Mouse (Mus musculus): ENCODE data around the gene Cpm. TPM values are rescaled to one million over a fixed set of nuclear protein-coding genes. Genes with fewer than 3 reads are reported as not detected.

Cpm gene
- total and polyA plus RNA-seq, 3 experiments, result 0.04 to 0.31 (median 0.17) TPM

GRCm38 (mm10) chr10:117671266-117671665 lies 42.0 kb downstream of the Cpm start:
- dilution Hi-C loops (cut with MboI; ENCODE audit: extremely low pct_ligation_motif_present, extremely low pct_unique_long_range_greater_than_20kb, low sequenced_read_pairs), result no loop called here

GRCm38 (mm10) chr10:117671930-117672666 lies 42.8 kb downstream of the Cpm start:
- H3K27me3 ChIP-seq (replicated peaks), result no peaks in the 10 kb centered on the region
- peaks cover 0 to 3% of the 10 kb centered on the region in 2 experiments; a peak in 2 of 4 replicates for H3K4me1 ChIP-seq (ENCODE audit: control insufficient read depth in 1 of 2, insufficient read depth in 2 of 2)
- no peak overlapping the region for H3K4me2 ChIP-seq (ENCODE audit: insufficient read depth, low read depth, poor library complexity, severe bottlenecking)
- no peak overlapping the region for H3K4me3 ChIP-seq (replicated peaks in 1 of 3; ENCODE audit: low read depth in 2 of 3, low read length in 2 of 3, poor library complexity in 1 of 3)
- H3K27ac ChIP-seq (ENCODE audit: insufficient read depth, low read depth), result no peak overlapping the region
- no peak for TF ChIP-seq MAZ (IDR thresholded peaks at IDR 0.05; ENCODE audit: low read depth, low read length)
- TF ChIP-seq MAX (IDR thresholded peaks at IDR 0.05; ENCODE audit: low read length), result no peak
- no peak for TF ChIP-seq ZNF384 (IDR thresholded peaks at IDR 0.05; ENCODE audit: low read depth, low read length)
- TF ChIP-seq ZC3H11A (IDR thresholded peaks at IDR 0.05; ENCODE audit: low read depth, low read length), result no peak
- TF ChIP-seq CHD1 (IDR thresholded peaks at IDR 0.05; ENCODE audit: low read depth, low read length), result no peak
- no peak for TF ChIP-seq ZKSCAN1 (IDR thresholded peaks at IDR 0.05; ENCODE audit: borderline replicate concordance, low read depth, low read length)
- no peak for TF ChIP-seq MYC (IDR thresholded peaks at IDR 0.05; ENCODE audit: low read depth, low read length)
- TF ChIP-seq RCOR1 (conservative IDR thresholded peaks at IDR 0.05; ENCODE audit: low read depth, low read length), result no peak
- TF ChIP-seq PAX5 (IDR thresholded peaks at IDR 0.05; ENCODE audit: low read length), result no peak
- TF ChIP-seq CTCF (conservative IDR thresholded peaks at IDR 0.05 in 1 of 2, IDR thresholded peaks at IDR 0.05 in 1 of 2; ENCODE audit: low read depth in 2 of 2, low read length in 2 of 2), result no peak
- TF ChIP-seq POLR2AphosphoS2 (IDR thresholded peaks at IDR 0.05; ENCODE audit: low read depth, low read length), result no peak
- TF ChIP-seq GABPA (IDR thresholded peaks at IDR 0.05; ENCODE audit: insufficient replicate concordance, low read depth, low read length), result no peak
- no peak for TF ChIP-seq ETS1 (conservative IDR thresholded peaks at IDR 0.05; ENCODE audit: low read depth, low read length)
- TF ChIP-seq NRF1 (IDR thresholded peaks at IDR 0.05; ENCODE audit: low read depth, low read length), result no peak
- H3K79me2 ChIP-seq (replicated peaks; ENCODE audit: control insufficient read depth, extremely low read depth, insufficient read depth, poor library complexity, severe bottlenecking), result no peaks in the 10 kb centered on the region
- no peaks in the 10 kb centered on the region for H3K9me3 ChIP-seq (replicated peaks; ENCODE audit: low read length)
- H3K36me3 ChIP-seq (replicated peaks in 1 of 2; ENCODE audit: control insufficient read depth in 1 of 2, insufficient read depth in 1 of 2, low read length in 1 of 2), result no peaks in the 10 kb centered on the region
- dilution Hi-C loops (cut with MboI; ENCODE audit: extremely low pct_ligation_motif_present, extremely low pct_unique_long_range_greater_than_20kb, low sequenced_read_pairs), result no loop called here
- no peak overlapping the region for H3K9ac ChIP-seq (ENCODE audit: insufficient read depth, low read depth)
- DNase-seq (ENCODE audit: extremely low read depth), result no peak
- in situ Hi-C loops (cut with MboI; ENCODE audit: low pct_ligation_motif_present, low pct_unique_long_range_greater_than_20kb, low sequenced_read_pairs), result no loop called here

More at GRCm38 (mm10) chr10:117671266-117671665, 42.0 kb downstream of the Cpm start:
- Histone ChIP-seq H3K36me3 (replicated peaks in 1 of 2; ENCODE audit: control insufficient read depth in 1 of 2, insufficient read depth in 1 of 2, low read length in 1 of 2) (no peaks in the 10 kb centered on the region), H3K4me3 (replicated peaks in 1 of 3; ENCODE audit: low read depth in 2 of 3, low read length in 2 of 3, poor library complexity in 1 of 3) (no peak overlapping the region), H3K27ac (ENCODE audit: insufficient read depth, low read depth) (no peak overlapping the region), H3K4me2 (ENCODE audit: insufficient read depth, low read depth, poor library complexity, severe bottlenecking) (no peak overlapping the region), H3K4me1 (ENCODE audit: control insufficient read depth in 1 of 2, insufficient read depth in 2 of 2) (peaks cover 0 to 3% of the 10 kb centered on the region in 2 experiments; a peak in 2 of 4 replicates), H3K9me3 (replicated peaks; ENCODE audit: low read length) (no peaks in the 10 kb centered on the region), H3K9ac (ENCODE audit: insufficient read depth, low read depth) (no peak overlapping the region), H3K79me2 (replicated peaks; ENCODE audit: control insufficient read depth, extremely low read depth, insufficient read depth, poor library complexity, severe bottlenecking) (no peaks in the 10 kb centered on the region), H3K27me3 (replicated peaks) (no peaks in the 10 kb centered on the region)
- TF ChIP-seq MEF2A (IDR thresholded peaks at IDR 0.05; ENCODE audit: borderline replicate concordance, low read depth, low read length) (no peak), MAX (IDR thresholded peaks at IDR 0.05; ENCODE audit: low read length) (no peak), TBP (conservative IDR thresholded peaks at IDR 0.05; ENCODE audit: low read depth, low read length) (no peak), BHLHE40 (IDR thresholded peaks at IDR 0.05; ENCODE audit: low read depth, low read length) (no peak), CHD1 (IDR thresholded peaks at IDR 0.05; ENCODE audit: low read depth, low read length) (no peak), KAT2A (IDR thresholded peaks at IDR 0.05; ENCODE audit: insufficient replicate concordance, low read length) (no peak), SIN3A (IDR thresholded peaks at IDR 0.05; ENCODE audit: low read length) (no peak), USF2 (conservative IDR thresholded peaks at IDR 0.05; ENCODE audit: low read depth, low read length) (no peak), MAZ (IDR thresholded peaks at IDR 0.05; ENCODE audit: low read depth, low read length) (no peak), EP300 (IDR thresholded peaks at IDR 0.05; ENCODE audit: low read length) (no peak), ZNF384 (IDR thresholded peaks at IDR 0.05; ENCODE audit: low read depth, low read length) (no peak), ELF1 (IDR thresholded peaks at IDR 0.05; ENCODE audit: low read depth, low read length) (no peak), USF1 (IDR thresholded peaks at IDR 0.05; ENCODE audit: low read depth, low read length) (no peak), ETS1 (conservative IDR thresholded peaks at IDR 0.05; ENCODE audit: low read depth, low read length) (no peak), JUN (IDR thresholded peaks at IDR 0.05; ENCODE audit: insufficient read depth, low read depth, low read length) (no peak), MAFK (IDR thresholded peaks at IDR 0.05; ENCODE audit: insufficient replicate concordance, low read length) (no peak), RCOR1 (conservative IDR thresholded peaks at IDR 0.05; ENCODE audit: low read depth, low read length) (no peak), ZC3H11A (IDR thresholded peaks at IDR 0.05; ENCODE audit: low read depth, low read length) (no peak), POLR2A (IDR thresholded peaks at IDR 0.05; ENCODE audit: low read depth, low read length) (no peak), POLR2AphosphoS2 (IDR thresholded peaks at IDR 0.05; ENCODE audit: low read depth, low read length) (no peak)
- DNase-seq (ENCODE audit: extremely low read depth), result no peak
- in situ Hi-C loops (cut with MboI; ENCODE audit: low pct_ligation_motif_present, low pct_unique_long_range_greater_than_20kb, low sequenced_read_pairs), result no loop called here
